Mouse (Mus musculus) cerebellum, adult (tissue): Measurements from ENCODE around the gene Pecam1.
"Not testable (repeated sequence)": the region's sequence is repeated elsewhere in the genome, so short reads cannot be mapped to it uniquely, and the experiment has no call there.

Experiments used
- ATAC-seq: cut with Nextera tagmentation; 2 replicates; pipeline ENCODE4 v1.9.2; 2017; ENCODE audit warnings: mild to moderate bottlenecking, moderate library complexity, mixed read lengths; ENCODE audit not compliant: insufficient number of reproducible peaks, low FRiP score, low TSS enrichment

Gene Pecam1

GRCm38 (mm10) chr11:106737178-106737621, 13.2 kb downstream of the Pecam1 start:
- ATAC-seq, result no peak

- no peak for ATAC-seq
These were observed 13.8 kb downstream of the Pecam1 start for GRCm38 (mm10) chr11:106736614-106737013.

GRCm38 (mm10) chr11:106730714-106731113, 19.7 kb downstream of the Pecam1 start:
- ATAC-seq, result no peak

GRCm38 (mm10) chr11:106729656-106730055, 20.8 kb downstream of the Pecam1 start:
- ATAC-seq, result no peak

GRCm38 (mm10) chr11:106728402-106729366, 21.7 kb downstream of the Pecam1 start:
- no peak for ATAC-seq

GRCm38 (mm10) chr11:106727967-106728366, 22.5 kb downstream of the Pecam1 start:
- ATAC-seq, result no peak

GRCm38 (mm10) chr11:106724916-106725235, 25.6 kb downstream of the Pecam1 start:
- ATAC-seq, result not testable (repeated sequence)

- ATAC-seq, result no peak
These were observed 26.1 kb downstream of the Pecam1 start for GRCm38 (mm10) chr11:106724176-106724915.

GRCm38 (mm10) chr11:106723611-106724125, 26.8 kb downstream of the Pecam1 start:
- no peak for ATAC-seq

GRCm38 (mm10) chr11:106722831-106723361, 27.5 kb downstream of the Pecam1 start:
- no peak for ATAC-seq

- no peak for ATAC-seq
These were observed 30.0 kb downstream of the Pecam1 start for GRCm38 (mm10) chr11:106720379-106720778.

GRCm38 (mm10) chr11:106716568-106716967, 33.9 kb downstream of the Pecam1 start:
- ATAC-seq, result no peak

GRCm38 (mm10) chr11:106715066-106715465, 35.4 kb downstream of the Pecam1 start:
- no peak for ATAC-seq

GRCm38 (mm10) chr11:106710789-106711188, 39.6 kb downstream of the Pecam1 start:
- ATAC-seq, result no peak

- no peak for ATAC-seq
These were observed 41.0 kb downstream of the Pecam1 start for GRCm38 (mm10) chr11:106709227-106709985.

GRCm38 (mm10) chr11:106707866-106708265, 42.6 kb downstream of the Pecam1 start:
- no peak for ATAC-seq

- ATAC-seq, result no peak
These were observed 43.3 kb downstream of the Pecam1 start for GRCm38 (mm10) chr11:106707085-106707484.

- no peak for ATAC-seq
These were observed 44.2 kb downstream of the Pecam1 start for GRCm38 (mm10) chr11:106706212-106706611.

GRCm38 (mm10) chr11:106704399-106705111, 45.9 kb downstream of the Pecam1 start:
- ATAC-seq, result no peak
